Mouse (Mus musculus) testis, postnatal 14 days (tissue): ENCODE measurements around the gene Erich3.
A peak's percentile ranks its signal among the peaks of the same experiment; 100 is the strongest.
"Not testable (repeated sequence)": the region's sequence is repeated elsewhere in the genome, so short reads cannot be mapped to it uniquely, and the experiment has no call there.

Experiments used
- DNase-seq: peaks from one replicate; pipeline ENCODE4 v3.0.0; 2021; ENCODE audit warnings: low spot score

The Erich3 gene

GRCm38 (mm10) chr3:154663545-154663944, at the start of gene Erich3:
Gene Erich3, plus strand, starts transcription at chr3:154663859.
- DNase-seq, result no peak

- no peak for DNase-seq
Measured at GRCm38 (mm10) chr3:154614771-154615170, 48.9 kb upstream of the Erich3 start.

- no peak for DNase-seq
Measured at GRCm38 (mm10) chr3:154615304-154615703, 48.4 kb upstream of the Erich3 start.

DNA sequence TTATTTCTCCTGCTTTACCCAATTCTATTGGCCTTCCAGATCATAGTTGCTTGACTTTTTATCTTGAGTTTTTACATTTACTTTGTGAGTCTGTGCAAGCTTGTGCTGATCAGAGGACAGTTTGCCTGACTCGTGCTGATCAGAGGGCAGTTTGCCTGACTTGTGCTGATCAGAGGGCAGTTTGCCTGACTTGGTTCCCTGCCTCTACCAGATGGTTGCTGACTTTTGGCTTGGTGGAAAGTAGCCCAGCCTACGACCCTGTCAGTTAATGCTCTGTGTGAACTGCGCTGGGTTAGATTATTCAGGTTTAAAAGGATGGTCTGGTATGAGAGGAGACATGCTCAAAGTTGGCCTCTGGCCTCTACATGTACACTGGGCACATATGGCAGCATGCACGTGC, 47.6 kb upstream of the Erich3 start:
- DNase-seq, result no peak

DNA sequence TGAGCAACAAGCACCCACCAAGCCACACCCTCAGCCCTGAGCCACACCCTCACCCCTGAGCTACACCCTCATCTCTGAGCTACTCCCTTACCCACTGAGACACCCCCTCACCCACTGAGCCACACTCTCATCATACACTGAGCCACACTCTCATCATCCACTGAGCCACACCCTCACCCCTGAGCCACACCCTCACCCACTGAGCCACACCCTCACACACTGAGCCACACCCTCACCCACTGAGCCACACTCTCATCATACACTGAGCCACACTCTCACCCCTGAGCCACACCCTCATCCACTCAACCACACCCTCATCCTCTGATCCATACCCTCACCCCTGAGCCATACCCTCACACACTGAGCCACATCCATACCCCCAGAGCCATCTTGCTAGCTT, 35.4 kb upstream of the Erich3 start:
- DNase-seq, result no peak

GRCm38 (mm10) chr3:154631281-154631680, 32.4 kb upstream of the Erich3 start:
- DNase-seq, result not testable (repeated sequence)

GRCm38 (mm10) chr3:154633091-154633490, 30.6 kb upstream of the Erich3 start:
- no peak for DNase-seq

GRCm38 (mm10) chr3:154646638-154647442, 16.8 kb upstream of the Erich3 start:
- DNase-seq, result no peak

- no peak for DNase-seq
Measured at GRCm38 (mm10) chr3:154647443-154647780, 16.2 kb upstream of the Erich3 start.

DNA sequence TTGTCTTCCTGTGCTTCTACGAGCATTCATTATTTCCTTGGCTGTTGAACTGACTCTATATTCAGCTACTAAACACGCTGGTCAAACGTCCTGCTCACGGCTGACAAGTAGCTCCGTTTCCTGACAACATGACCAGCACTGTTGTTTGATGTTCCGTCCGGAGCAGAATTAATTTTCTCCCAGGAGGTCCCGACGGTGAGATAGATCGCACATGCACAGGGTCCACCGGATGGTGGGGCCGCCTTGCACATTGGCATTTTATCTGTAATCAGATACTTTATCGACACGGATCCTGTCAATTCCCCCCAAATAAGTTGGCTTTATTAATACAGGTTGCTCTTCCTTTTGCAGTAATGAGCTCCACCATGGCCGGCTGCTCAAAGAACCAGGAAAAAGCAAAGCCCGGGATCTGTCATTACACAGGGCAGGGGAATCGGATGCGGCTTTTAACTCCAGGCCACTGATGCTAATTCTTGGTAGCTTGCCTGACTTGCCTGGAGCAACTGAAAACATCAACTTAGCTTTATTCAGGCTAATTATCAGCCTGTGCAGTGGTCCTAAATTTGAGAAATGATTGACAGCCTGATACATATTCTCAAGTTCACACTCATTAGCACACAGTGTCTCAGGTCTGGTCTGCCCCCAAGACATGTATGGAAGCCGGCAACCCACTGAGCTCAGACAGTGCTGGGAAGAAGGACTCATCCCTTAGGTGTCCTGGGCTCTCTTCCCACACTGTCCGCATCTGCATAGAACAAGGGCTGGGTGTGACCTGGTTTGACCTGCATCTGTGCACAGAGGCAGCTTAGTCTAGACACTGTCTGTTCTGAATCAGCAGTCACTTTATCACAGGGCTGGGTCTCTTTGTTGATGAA, 14.0 kb upstream of the Erich3 start:
- DNase-seq, result no peak

- no peak for DNase-seq
Measured at GRCm38 (mm10) chr3:154651192-154651821, 12.4 kb upstream of the Erich3 start.

DNA sequence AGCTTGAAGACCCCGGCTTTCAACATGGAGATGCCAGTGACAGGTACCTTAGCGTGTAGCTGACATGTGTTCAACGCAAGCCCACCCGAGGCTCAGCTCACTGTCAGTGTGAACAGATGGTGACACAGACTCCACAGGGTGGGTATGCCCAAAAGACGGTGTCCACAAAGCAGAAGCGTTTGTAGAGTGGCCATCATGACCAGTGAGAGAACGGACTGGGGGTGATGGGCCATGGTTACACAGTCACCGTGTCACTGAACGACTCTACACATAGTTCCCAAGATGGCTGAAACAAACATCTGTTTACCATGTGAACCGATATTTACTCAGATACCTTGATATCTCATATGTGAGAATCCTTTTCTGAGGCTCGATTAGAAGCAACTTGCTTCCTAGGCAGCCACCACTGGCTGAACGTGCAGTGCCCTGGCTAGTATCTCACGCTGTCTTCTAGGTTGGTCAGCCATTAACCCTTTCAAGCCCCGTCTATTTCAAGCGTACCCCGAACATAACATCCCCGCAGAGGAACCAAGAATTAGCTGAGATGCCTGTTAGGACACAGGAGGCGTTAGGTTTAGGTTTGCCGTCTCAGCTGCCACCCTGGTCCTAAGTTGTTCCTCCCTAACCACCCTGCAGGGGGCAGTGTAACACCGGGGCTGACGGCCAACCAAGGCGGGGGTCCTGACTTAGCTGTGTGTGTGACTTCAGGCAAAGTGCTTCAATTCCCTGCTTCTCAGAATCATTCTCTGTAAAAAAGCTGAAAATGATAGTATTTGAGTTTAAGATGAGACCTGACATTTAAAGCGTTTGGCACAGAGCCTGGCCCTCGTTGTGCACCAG, 10.9 kb upstream of the Erich3 start:
- peak; percentile 21 for DNase-seq

- DNase-seq, result no peak
Measured at GRCm38 (mm10) chr3:154653454-154653853, 10.2 kb upstream of the Erich3 start.

DNA sequence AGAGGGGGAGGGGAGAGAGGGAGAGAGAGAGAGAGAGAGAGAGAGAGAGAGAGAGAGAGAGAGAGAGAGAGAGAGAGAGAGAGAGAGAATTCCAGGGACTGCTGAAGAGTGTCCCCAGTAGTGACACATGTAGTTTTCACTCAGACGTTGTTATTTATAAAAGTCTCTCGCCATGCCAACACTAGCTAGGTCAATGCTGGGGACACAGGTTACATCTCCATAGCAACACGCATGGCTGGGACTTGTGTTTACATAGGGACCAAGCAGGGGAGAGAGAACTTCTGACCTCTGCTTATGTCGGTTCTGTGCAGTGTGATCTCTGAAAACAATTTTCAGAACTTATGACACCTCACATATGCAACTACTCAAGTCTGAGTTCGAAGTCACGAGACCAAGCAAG, 9.4 kb upstream of the Erich3 start:
- no peak for DNase-seq

DNA sequence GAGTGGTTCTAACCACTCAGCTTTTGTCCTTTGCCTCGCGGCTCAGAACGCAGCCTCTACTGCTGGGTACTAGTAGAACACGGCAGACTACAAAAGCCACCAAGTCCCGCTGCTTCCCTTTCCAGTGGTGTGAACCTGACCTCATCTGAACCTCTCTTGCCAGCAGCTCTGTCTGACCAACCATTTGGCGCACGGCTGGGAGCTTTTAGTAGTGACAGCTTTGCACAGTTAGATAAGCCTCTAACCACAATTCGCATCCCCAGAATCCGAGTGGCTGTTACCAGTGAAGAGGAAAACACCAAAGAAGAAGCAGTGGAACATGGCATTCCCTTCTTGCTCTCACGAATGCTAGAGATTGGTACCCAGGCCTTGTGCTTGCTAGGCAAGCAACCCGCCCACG, 8.8 kb upstream of the Erich3 start:
- no peak for DNase-seq

DNA sequence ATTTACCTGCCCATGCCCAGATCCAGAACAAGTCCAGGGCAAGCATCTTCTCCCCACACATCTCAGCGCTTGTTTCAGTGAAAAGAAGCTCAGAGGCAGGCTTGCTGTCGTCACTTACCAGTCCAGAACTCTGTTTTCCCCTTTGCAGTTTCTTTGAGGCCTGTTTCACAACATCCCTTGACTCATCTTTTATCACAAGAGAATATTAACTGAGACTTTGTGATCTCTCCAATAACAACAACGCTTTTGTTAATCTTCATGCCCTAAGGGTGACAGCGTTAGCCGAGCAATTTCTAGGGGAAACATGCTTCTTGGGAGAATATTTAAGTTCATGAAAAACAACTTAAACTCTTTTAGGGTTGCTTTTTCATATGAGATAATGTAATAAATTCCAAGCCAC, 7.9 kb upstream of the Erich3 start:
- no peak for DNase-seq

DNA sequence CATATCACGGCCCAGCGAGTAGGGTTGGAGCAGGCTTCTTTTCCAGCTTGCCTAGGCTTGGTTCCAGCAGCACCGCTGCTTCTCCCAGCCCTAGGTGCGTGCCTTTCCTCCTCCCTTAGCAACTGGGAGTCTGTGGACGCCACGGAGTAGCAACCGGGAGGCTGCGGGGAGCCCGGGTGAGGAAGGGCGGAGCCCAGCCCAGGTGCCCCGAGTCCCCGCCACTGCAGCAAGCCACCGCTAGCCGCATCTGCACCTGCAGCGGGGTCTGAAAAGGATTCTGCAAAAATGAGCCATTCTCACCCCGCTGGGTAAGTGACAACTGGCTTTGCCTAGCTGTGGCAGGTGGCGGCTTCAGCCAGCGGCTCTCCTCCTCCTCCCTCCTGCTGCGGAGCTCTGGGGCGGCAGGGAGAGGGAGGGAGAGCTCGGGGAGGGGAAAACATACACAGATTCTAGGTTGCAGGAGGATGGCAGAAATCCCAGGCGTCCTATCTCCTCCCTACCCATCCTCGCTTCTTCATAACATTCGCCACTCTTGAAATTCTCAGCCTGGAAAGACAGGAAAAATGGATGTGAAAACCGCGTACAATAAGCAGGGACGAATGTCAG, 420 bp downstream of the Erich3 start:
- no peak for DNase-seq

GRCm38 (mm10) chr3:154664636-154665035, 977 bp downstream of the Erich3 start:
- no peak for DNase-seq

GRCm38 (mm10) chr3:154668485-154668884, 4.8 kb downstream of the Erich3 start:
- no peak for DNase-seq

DNA sequence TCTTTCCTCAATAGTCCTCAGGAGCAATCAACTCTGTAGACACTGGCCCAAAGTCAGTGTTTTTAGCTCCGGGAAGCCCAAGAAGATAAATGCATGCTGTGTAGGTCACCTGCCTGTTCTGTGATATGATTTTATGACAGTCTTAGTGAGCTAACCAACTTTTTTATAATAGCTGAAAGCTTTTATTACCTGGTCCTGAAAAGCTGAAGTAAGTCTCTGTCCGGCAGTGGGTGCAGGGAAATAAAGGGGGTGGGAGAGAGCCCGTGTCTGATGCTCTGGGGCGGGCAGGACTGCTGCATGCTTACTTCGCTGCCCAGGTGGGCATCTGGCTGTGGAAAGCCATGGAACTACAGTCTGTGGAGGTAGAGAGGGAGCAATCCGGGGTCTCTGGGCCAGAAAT, 6.9 kb downstream of the Erich3 start:
- no peak for DNase-seq

GRCm38 (mm10) chr3:154671013-154671412, 7.4 kb downstream of the Erich3 start:
- no peak for DNase-seq
